Mouse (Mus musculus) layer of hippocampus, postnatal 10 days (tissue): Measurements from ENCODE around the gene Zfp759. TPM values are rescaled to one million over a fixed set of nuclear protein-coding genes. Genes with fewer than 3 reads are reported as not detected.
A peak's percentile ranks its signal among the peaks of the same experiment; 100 is the strongest.
"Not testable (repeated sequence)": the region's sequence is repeated elsewhere in the genome, so short reads cannot be mapped to it uniquely, and the experiment has no call there.

Source experiments
- DNase-seq, 2 experiments: peaks; one replicate each; pipeline ENCODE4 v3.0.0; 2021; ENCODE audit warnings: low spot score in 2 of 2
- long read RNA-seq: library from polyadenylated mRNA; stranded (forward); transcript quantifications from one replicate; pipeline ENCODE4 v2.0.0, GENCODE M21; 2023
- total RNA-seq, 2 experiments: library from RNA; stranded (reverse); gene quantifications; 2 replicates each; pipeline ENCODE4 v1.2.3; 2021

The Zfp759 gene
- 10 to 100 TPM in 1 of 2 experiments, 1 to 10 TPM in 1; 7.5 to 10.2 TPM for total RNA-seq
- long read RNA-seq, partial matches to known transcripts, result 0 of 1 reads
- long read RNA-seq, other reads (novel, unspliced or antisense), result 0 of 1 reads

DNA sequence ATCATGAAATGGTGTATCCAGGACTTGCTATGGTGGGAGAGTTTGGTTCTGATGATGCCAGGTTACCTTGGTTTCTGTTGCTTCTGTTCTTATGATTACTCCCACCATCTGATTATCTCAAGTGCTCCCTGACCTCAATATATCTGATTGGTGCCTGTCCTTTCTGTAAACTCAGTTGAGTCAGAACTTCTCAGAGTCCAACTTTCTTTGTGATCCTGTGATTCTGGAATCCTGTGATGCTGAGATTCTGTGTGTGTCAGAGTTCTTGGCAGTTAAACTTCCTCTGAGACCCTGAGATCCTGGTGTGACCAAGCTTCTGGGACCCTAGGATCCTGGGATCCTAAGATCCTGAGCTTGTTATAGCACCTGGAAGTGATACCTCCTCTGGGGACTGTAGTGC, at the start of gene Zfp759:
Zfp759 (plus strand) TSS at position 301 of the 400 bp plus-strand sequence.
- not testable (repeated sequence) for DNase-seq

- no peak for DNase-seq
Measured at GRCm38 (mm10) chr13:67072786-67073185, 48.7 kb upstream of the Zfp759 start.

DNA sequence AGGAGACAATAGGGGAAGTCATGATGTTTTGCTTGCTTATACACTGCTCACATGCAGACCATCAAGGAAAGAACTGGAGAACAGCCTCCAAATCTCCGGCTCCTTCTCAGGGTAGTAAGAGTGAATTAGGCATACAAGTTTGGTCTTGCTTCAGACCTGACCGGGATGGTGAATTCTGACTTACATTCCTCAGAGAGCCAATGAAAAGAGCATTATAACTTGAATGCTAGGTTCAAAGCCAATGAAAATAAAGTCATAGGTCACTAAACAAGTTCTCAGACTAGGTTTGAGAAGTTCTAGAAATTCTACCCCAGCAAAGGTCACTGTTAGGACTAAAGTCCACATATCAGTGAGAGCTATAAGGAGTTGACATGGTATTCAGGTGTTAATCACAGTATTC, 44.2 kb upstream of the Zfp759 start:
- DNase-seq, result no peak

DNA sequence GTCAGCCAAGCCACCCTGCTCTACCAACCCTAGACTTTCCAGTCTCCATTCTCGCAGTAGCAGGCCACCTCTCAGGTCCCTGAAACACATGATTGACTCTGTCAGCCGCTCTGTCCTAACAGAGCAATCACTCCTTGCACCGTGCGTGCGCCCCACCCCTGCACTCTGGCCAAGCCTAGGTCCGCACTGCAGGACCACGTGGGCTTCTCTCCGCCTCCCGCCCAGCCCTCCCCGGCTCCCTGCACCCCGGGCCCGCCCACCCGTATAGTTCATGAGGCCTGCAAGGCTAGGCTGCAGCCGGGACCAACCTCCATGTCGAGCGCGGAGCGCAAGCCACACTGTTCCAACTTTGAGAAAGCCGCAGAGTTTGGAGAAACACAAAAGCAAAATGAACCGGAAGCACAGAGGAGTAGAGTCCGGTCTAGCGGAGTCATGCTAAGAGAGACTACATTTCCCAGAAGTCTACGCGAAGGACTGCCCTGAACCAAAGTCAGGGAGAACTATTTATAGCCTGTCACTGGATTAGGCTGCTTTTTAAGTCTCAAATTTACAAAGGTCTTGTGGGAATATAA, 40.2 kb upstream of the Zfp759 start:
- DNase-seq, result peak; percentile 56 to 67

DNA sequence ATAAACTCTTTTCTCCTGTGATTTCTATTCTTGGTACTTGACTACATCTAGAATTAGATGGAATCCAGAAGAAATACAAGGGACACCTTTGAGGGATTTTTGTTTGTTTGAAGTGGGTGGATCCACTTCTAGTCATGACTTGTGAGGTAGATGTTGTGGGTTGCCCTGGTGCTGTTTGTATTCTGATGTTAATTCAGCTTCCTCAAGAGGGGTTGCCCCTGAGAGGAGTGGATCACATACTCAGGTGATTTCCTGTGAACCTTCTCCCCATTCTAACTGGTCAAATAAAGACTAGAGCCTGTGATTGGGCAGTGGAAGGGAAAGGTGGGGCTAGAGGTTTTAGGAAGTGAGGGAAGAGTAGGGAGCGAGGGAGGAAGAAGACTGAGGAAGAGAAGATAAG, 39.5 kb upstream of the Zfp759 start:
- no peak for DNase-seq

- no peak for DNase-seq
Measured at GRCm38 (mm10) chr13:67090154-67090553, 31.3 kb upstream of the Zfp759 start.

- no peak for DNase-seq
Measured at GRCm38 (mm10) chr13:67097876-67098275, 23.6 kb upstream of the Zfp759 start, which contains the start of gene Zfp708. Gene Zfp708, minus strand, starts transcription at chr13:67097976.

DNA sequence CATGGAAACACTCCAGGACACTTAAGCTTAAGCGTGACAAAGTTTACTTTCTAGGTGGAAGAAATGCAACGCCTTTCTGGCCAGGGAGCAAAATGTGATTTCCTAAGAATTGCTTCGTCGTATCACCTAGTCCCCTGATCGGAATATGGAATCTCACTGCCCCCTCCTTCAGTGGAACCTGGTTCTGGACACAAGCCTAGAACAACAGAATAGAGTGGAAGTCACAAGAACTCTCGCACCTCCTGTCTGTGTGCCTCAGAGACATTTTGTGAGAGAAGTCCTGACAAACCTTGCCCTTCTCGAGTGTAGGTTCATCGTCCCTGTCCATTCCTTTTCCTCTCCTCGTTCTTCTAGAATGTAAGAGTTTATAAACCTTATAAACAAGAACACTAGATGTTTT, 13.8 kb upstream of the Zfp759 start:
- no peak for DNase-seq

DNA sequence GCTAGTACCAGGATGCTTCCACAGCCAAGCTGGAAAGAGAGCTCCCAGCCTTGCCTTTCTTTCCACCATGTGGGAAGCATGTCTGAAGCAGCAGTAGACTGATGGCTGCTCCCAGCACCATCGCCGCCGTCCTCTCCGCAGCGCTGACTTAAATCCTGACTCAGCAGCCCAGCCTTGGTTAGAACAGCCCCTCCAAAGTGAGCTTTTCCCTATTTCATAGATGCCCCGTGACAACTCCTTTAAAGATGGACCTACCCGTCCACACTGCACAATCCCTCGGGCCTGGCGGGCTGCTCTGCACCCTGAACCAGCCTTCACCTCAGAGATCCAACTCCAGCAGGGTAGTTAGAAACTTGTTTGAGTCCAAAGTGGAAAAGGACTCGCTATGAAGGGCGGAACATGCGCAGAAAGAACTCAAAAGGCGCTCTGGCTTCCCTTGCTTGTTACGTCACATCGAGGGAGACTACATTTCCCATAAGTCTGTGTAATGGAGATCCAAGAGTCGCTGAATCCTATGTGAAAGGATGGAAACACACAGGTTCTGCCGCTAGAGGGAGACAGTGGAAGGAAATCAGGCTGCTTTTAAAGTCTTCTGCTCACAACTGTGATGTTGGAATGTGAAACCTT, 13.2 kb upstream of the Zfp759 start, which contains the start of gene Gm28557:
Gm28557 (minus strand) TSS at position 411 of the 627 bp plus-strand sequence.
- DNase-seq, result peak; percentile 89 to 91

- DNase-seq, result peak; percentile 12 to 27
Measured at GRCm38 (mm10) chr13:67108821-67109206, 12.6 kb upstream of the Zfp759 start.

DNA sequence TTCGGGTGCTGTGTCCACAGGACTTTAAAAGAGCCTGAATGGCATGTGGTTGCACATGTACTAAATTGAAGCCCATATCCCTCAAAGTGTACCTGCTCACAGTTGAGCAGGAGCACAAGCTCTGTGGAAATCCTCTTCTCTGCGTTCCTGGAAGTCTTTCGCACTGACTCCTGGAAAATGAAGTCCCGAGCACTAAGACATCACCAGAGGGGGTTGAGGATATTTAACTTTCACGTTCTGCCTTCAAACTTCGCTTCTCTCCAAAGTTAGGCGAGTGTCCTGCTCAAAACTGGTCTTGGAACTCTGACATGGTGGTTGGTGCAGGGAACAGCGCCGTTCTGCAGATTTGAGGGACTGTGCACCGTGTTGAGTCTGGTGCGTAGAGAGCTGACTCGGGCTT, 9.4 kb upstream of the Zfp759 start:
- peak in 1 of 2 experiments; percentile 16 for DNase-seq

DNA sequence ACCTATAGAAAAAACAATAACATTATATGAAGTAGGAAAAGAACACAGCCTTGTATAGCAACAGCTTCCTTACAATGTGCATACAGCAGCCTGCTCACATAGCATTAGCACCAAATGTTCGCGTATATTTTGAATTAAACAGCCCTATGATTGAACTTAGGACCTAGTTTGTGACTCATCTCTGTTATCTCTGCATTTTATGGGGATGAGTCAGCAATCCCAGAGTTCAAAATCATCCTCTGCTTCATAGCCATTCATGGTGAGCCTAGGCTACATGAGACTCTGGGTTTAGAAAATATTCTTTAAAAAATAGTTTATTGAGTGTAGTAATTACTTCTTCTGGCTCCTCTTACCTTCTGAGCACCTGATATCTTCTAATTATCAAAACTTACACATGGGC, 8.2 kb upstream of the Zfp759 start:
- DNase-seq, result no peak

DNA sequence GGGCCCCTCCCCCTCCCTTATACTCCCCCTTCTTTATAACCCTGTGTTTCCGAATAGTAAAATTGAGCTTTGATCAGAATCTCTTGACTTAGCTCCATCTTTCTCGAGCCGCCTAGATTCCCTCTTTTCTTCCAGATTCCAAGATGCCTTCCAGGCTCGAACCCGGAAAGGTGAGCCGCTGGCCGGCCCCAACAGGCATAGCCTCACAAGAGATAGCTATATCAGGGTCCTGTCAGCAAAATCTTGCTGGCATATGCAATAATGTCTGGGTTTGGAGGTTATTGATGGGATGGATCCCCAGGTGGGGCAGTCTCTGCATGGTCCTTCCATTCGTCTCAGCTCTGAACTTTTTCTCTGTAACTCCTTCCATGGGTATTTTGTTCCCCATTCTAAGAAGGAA, 5.3 kb upstream of the Zfp759 start, which contains the start of gene Rslcan18:
Rslcan18 (minus strand) TSS at position 101 of the 400 bp plus-strand sequence.
- DNase-seq, result not testable (repeated sequence)

DNA sequence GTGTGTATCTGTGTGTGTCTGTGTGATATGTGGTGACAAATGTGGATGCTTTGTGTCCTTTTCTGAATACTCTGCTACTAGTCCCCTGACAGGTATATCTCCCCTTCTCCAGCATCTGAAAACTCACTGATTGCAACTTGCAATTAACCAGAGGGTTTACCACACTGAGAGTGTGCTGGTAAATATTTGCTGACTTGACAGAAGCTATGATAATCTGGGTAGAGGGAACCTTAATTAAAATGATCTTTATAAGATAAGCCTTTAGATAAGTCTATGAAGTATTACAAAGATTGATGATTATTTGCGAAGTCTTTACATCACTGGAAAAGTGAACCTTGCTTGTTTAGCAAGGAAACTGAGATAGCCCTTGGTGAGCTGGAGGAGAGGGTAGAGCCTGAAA, 3.0 kb downstream of the Zfp759 start:
- no peak for DNase-seq

DNA sequence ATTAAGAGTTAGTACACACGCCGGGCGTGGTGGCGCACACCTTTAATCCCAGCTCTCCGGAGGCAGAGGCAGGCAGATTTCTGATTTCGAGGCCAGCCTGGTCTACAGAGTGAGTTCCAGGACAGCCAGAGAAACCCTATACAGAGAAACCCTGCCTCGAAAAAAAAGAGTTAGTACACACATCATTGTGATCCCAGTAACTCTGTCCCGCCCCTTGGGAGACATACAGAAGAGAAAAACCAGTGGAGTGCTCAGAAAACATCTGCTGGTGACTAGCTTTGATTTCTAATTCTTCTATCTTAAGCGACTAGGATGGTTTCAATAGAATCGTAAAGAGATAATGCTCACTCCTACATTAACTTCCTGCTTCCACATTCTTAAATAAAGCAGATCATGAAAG, 6.0 kb downstream of the Zfp759 start:
- not testable (repeated sequence) for DNase-seq

DNA sequence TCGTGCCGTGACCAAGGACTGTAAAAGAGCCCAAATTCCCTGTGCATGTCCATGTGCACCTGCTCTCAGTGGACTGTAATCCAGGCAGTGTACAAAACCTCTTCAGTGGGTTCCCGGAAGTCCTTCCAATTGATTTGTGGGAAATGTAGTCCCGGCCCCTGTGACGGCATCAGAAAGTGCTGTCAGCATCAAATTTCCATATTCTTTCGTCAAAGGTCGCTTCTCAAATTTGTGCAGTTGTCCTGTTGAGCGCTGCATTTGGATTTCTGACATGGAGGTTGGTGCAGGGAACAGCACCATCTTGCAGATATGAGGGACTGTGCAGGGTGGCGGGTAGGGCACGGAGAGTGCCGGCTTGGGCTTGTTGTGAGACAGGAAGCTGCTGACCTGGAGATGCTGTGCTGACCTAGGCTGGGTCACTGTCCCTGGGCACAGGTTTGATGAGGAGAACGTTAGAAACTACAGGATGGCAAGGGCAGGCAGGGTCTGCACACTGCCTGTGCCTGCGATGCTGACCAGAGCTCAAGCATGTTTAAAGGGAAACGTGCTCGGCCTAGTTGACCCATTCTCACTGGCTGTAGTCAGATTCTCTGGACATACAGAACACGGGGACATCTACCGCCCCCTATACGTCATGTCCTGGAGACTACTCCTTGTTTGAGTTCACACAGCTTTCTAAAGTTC, 6.7 kb downstream of the Zfp759 start:
- peak; percentile 81 to 82 for DNase-seq

GRCm38 (mm10) chr13:67166122-67166521, 44.7 kb downstream of the Zfp759 start:
- not testable (repeated sequence) for DNase-seq

GRCm38 (mm10) chr13:67172991-67173722, 51.7 kb downstream of the Zfp759 start, which contains the start of gene Rsl1:
Gene Rsl1, plus strand, starts transcription at chr13:67173182.
- DNase-seq, result peak; percentile 67 to 74

GRCm38 (mm10) chr13:67173723-67174055, 52.2 kb downstream of the Zfp759 start:
- no peak for DNase-seq
